ENCODE assay signal across 9 mouse cellular contexts in genomic region chr1:156241713-156242348, GRCm38 (mm10). TPM values are rescaled to one million over a fixed set of nuclear protein-coding genes. Genes with fewer than 3 reads are reported as not detected.
A peak's percentile ranks its signal among the peaks of the same experiment; 100 is the strongest.
DNase-seq lines count a peak whose midpoint lies in the region; ATAC-seq lines count a peak whose summit lies in the region.
"Had no signal": no experiment of that assay in that cellular context is flagged by ENCODE, and none has a peak within 500 bp of the region (broad histone marks: within the 10 kb centered on the region; RNA-seq: fewer than 3 reads in every experiment).

No protein-coding gene starts in this region.

- 0 out of 2 replicates have a peak, but pooled peaks have one; percentile 48 for ATAC-seq in forebrain, embryonic 15.5 days (replicated peaks)
- peak; percentile 87 for ATAC-seq in megakaryocyte-erythroid progenitor cell, adult 5-6 weeks (replicated peaks; ENCODE audit: low FRiP score, low TSS enrichment, poor library complexity, severe bottlenecking)

- WGBS in forebrain, embryonic 15.5 days: 8% methylated on average over 14 of the region's 14 CpGs

- no peak overlapping the region for H3K4me3 ChIP-seq in forebrain, embryonic 15.5 days
- H3K4me3 ChIP-seq: limb, embryonic 12.5 days had no signal

- H3K4me2 ChIP-seq in forebrain, embryonic 15.5 days (replicated peaks): no peak overlapping the region
- H3K4me2 ChIP-seq: limb, embryonic 12.5 days had no signal

- 0 out of 2 replicates have a peak, but pooled peaks cover 2% of the 10 kb centered on the region for H3K4me1 ChIP-seq in forebrain, embryonic 15.5 days
- H3K4me1 ChIP-seq: limb, embryonic 12.5 days had no signal

- no peaks in the 10 kb centered on the region for H3K9me3 ChIP-seq in forebrain, embryonic 15.5 days
- H3K9me3 ChIP-seq: limb, embryonic 12.5 days had no signal

- no peak overlapping the region for H3K27ac ChIP-seq in forebrain, embryonic 15.5 days (replicated peaks)
- H3K27ac ChIP-seq: limb, embryonic 12.5 days had no signal

- H3K9ac ChIP-seq in forebrain, embryonic 15.5 days (replicated peaks): no peak overlapping the region
- H3K9ac ChIP-seq: limb, embryonic 12.5 days had no signal

- H3K27me3 ChIP-seq in forebrain, embryonic 15.5 days: no peaks in the 10 kb centered on the region

- no peaks in the 10 kb centered on the region for H3K36me3 ChIP-seq in forebrain, embryonic 15.5 days
- H3K36me3 ChIP-seq: limb, embryonic 12.5 days had no signal

- DNase-seq in adrenal gland, adult (ENCODE audit: inconsistent age in 2 of 2, low spot score in 1 of 2): peak; percentile 55 to 83
- DNase-seq in adrenal gland, postnatal 4 days (ENCODE audit: low spot score in 2 of 2): no peak
- peak; percentile 55 for DNase-seq in CD4-positive helper T cell, adult 2 months (ENCODE audit: low read depth, low spot score)
- DNase-seq in brain, adult 2 months (ENCODE audit: low read depth, low spot score): peak; percentile 75
- DNase-seq in layer of hippocampus, postnatal 25 days (ENCODE audit: extremely low spot score in 1 of 2, low spot score in 1 of 2): peak; percentile 25 to 59
- peak; percentile 31 for DNase-seq in right cerebral cortex, postnatal 25 days

RNA-seq across cellular contexts. Expression of gene Fam163a, which starts 37.0 kb away (rescaled TPM):
- 10 to 100 TPM; 22.8 to 25.6 TPM for total RNA-seq in adrenal gland, postnatal 4 days (2021)
- 2.4 and 3.0 TPM in 2 replicates for polyA plus RNA-seq in forebrain, embryonic 15.5 days (2015; fragmentation: Nextera tagmentation; extraction: Ambion mirVana)
- 10 to 100 TPM; 15.3 to 15.8 TPM for total RNA-seq in layer of hippocampus, postnatal 25 days (2021)
- not detected in 2 replicates for total RNA-seq in megakaryocyte-erythroid progenitor cell, adult 5-6 weeks (2014; fragmentation: Nextera tagmentation)
- total RNA-seq in megakaryocyte-erythroid progenitor cell, adult 5-6 weeks (2017): 0.30 TPM in 1 of 2 replicates, not detected in the other

Comparison
In these comparisons a context has a peak if more than half of its experiments do, and no peak if none do; other contexts are left out.
1. DNase-seq: peak in adrenal gland, adult (2 of 2), CD4-positive helper T cell, adult 2 months (single experiment), brain, adult 2 months (single experiment), layer of hippocampus, postnatal 25 days (2 of 2) and right cerebral cortex, postnatal 25 days (single experiment); none in adrenal gland, postnatal 4 days (0 of 2).
2. RNA of gene Fam163a, which starts 37.0 kb away (total RNA-seq): 22.8 to 25.6 TPM in adrenal gland, postnatal 4 days and 15.3 to 15.8 TPM in layer of hippocampus, postnatal 25 days; 0.30 TPM in megakaryocyte-erythroid progenitor cell, adult 5-6 weeks; every median in the first group is over 10 times any median in the second.